Mouse (Mus musculus): ENCODE results near the gene Oxct2a.
"Not testable (repeated sequence)": the region's sequence is repeated elsewhere in the genome, so short reads cannot be mapped to it uniquely, and the experiment has no call there.

Gene Oxct2a

DNA sequence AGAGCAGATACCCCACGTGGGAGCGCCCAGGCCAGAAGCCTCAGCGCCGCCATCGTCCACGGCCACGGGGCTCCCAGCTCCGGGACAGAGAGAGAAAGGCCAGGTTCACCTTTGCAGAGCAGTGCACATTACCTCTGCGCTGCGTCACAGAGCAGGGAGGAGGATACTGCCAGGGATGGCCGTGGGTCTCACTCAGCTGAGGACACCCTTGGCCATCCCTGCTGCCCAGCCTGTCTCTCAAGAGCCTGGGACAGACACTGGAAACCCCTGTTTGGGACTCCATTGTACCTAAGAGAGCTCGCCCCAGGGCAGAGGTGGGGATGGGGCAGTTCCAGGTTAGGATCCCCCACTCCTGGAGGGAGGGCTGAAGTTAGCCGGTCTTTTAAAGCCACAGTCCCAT, at the start of gene Oxct2a:
TSS of gene Oxct2a (minus strand) at position 101 of the 400 bp plus-strand sequence.
- DNase-seq (ENCODE audit: low read depth in 1 of 2, low spot score in 2 of 2): no peak

DNA sequence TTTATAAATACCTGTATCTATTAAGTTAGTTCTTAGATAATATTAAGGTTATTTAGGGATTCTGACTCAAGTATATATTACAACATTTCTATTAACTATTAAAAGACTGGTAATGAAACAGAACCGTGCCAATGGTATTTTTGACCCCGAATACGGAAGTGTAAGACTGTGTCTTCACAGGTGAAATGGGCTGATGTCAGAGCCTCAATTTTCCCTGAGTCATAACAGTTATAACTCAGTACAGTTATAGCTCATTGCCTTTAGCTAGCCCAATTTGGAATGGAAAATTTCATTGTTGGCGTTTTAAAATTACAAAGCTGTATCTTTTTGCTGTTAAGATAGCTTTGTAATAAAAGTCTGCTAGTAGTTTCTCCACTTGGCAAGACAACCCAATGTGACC, 40.1 kb upstream of the Oxct2a start:
- no peak for DNase-seq (ENCODE audit: low read depth in 1 of 2, low spot score in 2 of 2)

DNA sequence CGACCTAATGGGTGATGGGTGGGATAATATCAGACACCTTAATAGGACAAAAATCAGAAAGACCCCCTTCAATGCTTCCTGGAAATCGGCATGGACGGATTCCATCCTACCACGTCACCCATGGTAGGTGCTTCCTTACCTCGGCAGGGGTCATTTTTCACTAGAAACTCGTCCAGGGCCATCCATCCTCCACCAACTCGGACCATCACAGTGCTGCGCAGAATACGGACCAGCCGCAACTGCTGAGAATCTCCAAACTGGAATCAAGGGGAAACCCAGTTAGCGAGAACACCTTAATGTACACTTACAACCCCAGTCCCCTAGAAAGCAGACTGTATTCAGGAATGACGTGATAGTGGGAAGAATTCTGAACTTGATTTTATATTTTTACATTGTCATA, 37.3 kb upstream of the Oxct2a start:
- DNase-seq (ENCODE audit: low read depth in 1 of 2, low spot score in 2 of 2): no peak

DNA sequence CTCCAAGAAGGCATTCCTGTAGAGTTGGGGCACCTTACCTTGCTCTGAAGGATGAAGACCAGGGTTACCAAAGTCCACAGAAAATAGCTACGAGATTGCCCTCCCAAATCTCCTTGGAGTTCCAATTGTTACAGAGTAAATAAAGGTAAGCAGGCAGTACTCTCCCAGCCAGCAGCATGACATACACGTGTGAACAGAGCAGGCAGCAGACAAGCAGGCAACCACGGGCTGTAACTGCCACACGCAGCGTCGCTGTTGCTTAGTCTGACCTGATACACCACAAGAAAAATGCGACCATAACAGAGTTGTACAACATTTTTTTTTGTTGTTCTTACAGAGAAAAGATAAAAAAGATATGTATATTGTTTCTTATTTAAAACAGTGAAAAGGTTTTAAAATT, 35.2 kb upstream of the Oxct2a start:
- DNase-seq (ENCODE audit: low read depth in 1 of 2, low spot score in 2 of 2): no peak

DNA sequence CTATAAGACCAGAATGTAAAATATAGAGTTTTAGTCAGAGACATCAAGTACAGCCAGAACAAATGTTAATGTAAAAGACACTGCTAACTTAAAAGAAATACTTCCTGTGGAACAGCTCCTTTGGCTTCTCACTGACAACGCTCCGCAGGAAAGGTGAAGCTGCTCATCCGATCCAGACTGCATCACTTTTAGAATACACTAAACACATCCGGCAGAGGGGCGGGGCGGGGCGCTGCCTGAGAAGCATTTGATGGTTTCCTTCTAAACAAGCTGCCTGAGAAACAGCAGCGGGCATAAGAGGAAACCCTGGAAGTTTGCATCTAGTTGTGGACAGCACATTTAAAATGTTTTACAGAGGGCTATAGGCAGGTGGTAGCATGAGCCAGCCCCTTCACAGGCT, 32.5 kb upstream of the Oxct2a start:
- DNase-seq (ENCODE audit: low read depth in 1 of 2, low spot score in 2 of 2): no peak

DNA sequence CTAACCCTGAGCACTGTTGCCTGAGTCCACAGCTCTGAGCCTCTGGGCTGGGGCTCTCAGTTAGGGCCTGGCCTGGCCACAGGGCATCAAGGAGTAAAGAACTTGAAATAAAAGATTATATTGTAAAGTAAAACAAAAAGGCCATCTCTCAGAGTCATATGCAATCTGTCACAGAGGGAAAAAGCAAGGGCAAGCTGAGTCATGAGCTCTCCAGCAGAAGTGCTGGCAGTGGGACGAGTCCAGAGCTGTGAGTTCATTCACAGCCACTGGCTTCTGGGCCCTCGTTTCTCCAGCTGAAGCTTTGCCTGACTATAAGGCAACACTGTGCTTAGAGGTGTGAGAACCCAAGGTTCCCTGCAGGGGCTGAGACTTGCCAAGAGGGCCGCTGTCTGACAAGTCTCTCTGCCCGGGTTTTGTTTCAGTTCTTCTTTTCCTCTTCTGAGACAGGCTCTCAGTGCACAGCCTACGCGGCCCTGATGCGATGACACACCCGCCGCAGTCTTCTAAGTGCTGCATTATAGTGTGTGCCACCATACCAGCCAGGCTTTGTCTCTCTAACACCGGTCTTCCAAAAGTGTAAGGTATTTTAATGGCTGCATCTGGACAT, 29.9 kb upstream of the Oxct2a start:
- no peak for DNase-seq (ENCODE audit: low read depth in 1 of 2, low spot score in 2 of 2)

DNA sequence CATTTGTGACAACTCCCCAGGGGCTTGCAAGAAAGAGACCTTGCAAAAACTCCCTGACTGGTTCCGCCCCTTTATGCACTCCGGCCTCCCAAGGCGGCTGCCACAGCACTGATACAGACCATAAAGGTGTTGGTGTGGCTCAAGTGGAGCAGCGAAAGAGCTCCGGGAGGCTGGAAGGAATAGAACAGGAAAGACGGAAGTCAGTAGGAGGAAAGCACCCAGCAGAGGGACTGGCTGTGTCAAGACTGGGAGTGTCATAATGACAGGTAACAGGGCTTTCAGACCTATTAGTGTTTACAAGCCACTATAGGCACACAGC, 20.0 kb upstream of the Oxct2a start:
- no peak for DNase-seq (ENCODE audit: low read depth in 1 of 2, low spot score in 2 of 2)

DNA sequence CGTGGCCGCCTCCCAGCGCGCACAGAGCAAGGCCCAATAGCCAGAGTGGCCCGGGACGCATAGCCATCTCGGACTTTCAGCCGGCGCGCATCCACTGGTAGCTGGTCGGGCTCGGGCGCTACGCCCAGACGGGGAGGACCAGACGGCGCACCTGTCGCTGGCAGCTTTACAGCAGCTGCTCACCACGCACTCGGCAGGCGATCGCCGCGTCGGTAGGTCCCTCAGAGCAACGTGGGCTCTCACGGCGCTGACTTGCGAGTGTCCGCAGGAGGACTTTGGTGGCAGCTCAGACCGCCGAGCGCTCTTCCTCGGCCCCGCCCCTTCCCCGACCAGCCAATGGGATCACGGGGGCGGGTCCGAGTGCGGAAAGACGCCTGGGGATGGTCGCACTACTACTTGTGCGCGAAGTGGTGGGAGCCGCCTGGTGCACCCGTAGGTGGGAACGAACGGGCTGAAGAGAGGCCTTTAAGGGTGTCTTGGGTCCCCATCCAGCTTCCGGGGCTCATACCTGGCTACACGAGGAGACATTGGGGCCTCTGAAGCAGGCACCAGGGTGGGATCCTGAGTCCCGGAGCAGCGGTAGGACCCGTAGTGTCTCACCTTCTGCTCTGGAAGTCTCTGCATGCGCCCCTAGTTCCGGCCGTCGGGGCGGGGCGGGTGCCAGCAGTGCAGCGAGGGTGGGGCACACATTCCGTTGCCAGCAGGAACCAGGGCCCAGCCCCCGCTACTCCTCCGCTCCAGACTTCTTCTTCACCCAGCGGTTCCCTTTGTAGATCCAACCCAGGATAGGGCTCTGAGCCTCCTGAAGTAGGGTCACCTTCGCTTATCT, 19.4 kb upstream of the Oxct2a start, which contains the start of gene Bmp8a:
TSS of gene Bmp8a (minus strand) at position 611 of the 829 bp plus-strand sequence.
- DNase-seq (ENCODE audit: low read depth in 1 of 2, low spot score in 2 of 2): no peak

DNA sequence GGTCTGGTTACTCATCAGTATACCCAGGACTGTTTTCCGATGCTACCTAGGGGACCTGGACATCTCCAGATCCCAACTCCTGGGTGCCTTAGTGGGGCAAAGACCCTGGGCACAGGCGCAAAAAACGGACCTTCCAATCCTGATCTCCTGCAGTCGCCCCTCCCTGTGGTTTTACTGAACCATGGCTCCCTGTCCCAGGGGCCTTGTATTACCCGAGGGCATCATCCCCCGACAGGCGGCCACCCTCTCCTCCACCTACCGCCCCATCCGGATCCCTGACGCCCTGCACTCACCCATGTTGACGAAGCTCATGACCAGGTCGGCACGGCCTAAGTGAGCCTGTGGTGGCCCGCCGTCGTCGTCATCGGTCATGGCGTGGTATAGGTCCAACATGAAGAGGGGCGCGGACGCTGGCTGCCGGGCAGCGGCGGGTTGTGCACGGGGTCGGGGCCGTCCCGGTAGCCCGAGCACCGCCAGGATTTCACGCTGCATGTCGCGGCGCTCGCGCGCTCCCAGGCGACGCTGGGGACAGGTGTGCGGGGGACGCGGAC, 18.7 kb upstream of the Oxct2a start:
- no peak for DNase-seq (ENCODE audit: low read depth in 1 of 2, low spot score in 2 of 2)

DNA sequence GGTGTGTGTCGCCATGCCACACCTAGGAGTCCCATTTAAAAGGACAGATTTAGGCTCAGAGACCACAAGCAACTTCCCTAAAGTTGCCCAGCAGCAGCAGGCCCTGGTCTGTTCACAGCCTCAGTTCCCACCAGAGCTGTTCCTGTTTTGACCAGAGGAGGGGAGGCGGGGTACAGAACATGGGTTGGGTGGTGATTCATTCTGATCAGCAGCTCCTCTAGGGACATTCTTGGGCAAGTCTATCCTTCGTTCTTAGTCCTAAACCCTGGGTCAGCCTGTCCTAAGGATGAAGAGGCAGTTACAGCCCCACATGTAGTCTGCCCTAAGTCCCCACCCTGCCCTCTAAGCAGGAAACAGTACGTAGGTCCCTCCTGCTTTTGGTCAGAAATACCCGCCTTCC, 16.8 kb upstream of the Oxct2a start:
- DNase-seq (ENCODE audit: low read depth in 1 of 2, low spot score in 2 of 2): no peak

DNA sequence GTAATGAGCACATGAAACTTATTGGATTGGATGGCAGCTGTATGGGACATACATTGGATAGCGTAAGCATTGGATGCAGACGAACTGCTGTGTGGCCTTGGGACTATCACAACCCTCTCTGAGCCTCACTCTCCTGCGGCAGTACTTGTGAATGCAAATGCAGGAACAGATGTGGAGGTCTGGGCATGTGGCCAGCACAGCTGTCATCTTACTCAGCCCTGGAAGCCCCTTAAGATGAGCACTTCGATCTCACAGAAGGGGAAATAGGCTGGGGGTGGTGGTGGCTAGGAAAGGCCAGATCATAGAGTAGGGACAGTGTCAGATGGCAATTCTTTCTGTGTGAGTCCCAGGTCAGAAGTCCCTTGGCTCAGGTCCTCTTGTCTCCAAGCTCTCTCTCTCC, 14.3 kb upstream of the Oxct2a start:
- DNase-seq (ENCODE audit: low read depth in 1 of 2, low spot score in 2 of 2): no peak

DNA sequence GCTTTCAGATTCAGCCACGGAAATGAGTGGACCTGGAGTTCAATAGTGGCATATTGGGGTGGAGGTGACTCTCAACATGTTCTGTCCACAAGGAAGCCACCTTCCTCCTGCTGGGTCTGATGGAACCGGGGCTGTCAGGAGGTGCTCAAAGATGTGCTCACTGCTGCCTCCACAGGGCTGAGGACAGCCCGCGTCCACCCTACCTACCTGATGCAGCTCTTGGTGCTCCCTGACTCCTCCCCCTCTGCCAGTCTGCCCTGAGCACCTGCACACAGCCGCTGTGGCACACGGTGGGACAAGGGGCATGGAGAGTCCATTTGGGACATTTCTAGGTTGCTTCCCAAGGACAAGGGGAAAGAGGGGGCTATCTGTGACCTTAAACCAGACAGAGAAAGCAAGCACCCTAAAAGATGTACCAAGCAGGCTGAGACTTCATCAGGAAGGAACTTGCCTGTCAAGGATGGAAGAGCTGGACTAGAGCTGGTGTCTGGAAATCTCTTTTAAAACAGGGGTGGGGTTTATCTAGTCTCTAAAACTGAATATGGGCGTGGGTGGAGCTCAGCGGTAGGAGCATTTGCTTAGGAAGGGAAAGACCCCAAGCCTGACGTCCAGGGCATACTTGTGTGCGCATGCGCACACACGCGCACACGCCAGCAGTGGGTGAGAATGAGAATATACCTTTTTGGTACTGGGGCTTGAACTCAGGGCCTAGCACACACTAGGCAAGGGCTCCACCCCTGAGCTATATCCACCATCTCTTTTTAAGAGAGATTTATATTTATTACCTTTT, 12.6 kb upstream of the Oxct2a start:
- no peak for DNase-seq (ENCODE audit: low read depth in 1 of 2, low spot score in 2 of 2)

DNA sequence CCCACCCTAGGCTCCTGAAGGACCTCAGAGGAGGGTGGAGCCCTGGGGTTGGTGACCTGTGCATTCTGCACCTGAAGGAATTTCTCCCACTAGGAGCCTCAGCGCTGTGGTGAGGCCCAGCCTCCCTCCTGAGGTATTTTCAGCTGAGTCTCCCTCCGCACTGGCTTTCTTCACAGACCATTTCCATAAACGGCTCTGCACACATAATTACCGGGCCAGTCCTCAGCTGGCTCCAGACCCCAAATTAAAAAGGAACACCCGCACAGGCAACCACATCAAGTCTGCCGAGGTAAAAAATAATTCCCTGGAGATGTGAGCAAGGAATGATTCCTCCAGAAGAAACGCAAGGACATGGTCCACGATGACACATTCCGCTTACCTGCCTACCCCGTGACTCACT, 11.8 kb upstream of the Oxct2a start:
- DNase-seq (ENCODE audit: low read depth in 1 of 2, low spot score in 2 of 2): not testable (repeated sequence)

DNA sequence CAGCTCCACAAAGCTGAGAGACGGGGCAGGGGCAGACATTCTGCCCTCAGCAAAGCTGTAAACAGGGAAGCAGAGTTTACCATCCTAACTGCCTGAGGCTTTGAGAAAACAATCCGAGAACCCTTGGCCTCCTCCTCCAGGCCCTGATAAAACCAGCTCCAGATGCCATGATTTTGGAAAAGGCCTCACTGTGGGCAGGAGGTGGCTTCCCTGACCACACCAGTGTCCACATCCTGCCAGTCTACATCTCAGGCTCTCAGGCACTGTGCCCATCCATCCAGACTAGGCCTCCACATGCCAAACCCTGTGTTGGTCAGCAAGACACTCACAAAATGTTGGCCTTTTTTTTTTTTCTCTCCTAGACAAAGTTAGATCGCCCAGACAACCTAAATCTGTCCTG, 10.7 kb upstream of the Oxct2a start:
- DNase-seq (ENCODE audit: low read depth in 1 of 2, low spot score in 2 of 2): no peak

DNA sequence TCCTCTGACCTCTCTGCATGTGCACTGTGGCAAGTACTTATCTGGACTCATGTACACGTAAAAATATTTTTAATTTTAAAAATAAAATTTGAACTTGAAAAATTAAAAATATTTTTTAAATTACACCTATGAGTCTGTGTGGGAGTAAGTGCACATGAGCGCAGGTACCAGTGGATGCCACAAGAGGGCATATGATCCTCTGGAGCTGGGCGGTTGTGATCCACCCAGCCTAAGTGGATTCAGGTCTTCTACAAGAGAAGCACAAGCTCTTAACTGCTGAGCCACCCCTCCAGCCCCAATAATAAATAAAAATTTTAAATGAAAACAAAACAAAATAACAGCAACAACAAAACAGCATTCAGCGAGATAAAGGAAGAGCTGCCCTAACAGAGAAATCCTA, 9.7 kb upstream of the Oxct2a start:
- DNase-seq (ENCODE audit: low read depth in 1 of 2, low spot score in 2 of 2): no peak

DNA sequence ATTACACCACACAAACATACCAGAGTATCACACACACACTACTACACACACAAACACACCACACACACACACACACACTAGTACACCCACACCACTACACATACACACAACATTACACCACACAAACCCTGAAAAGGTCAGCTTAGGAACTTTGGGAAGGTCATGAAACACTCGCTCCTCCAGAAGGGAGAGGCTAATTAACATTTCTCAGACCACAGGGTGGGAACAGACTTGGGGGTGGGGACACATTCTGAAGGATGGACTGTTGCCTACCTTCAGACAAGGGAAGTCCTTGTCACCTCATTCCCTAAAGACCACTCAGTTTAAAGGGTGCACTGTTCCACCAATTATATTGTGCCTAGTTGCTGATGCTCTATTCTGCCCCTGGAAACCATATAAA, 8.5 kb upstream of the Oxct2a start:
- DNase-seq (ENCODE audit: low read depth in 1 of 2, low spot score in 2 of 2): not testable (repeated sequence)

DNA sequence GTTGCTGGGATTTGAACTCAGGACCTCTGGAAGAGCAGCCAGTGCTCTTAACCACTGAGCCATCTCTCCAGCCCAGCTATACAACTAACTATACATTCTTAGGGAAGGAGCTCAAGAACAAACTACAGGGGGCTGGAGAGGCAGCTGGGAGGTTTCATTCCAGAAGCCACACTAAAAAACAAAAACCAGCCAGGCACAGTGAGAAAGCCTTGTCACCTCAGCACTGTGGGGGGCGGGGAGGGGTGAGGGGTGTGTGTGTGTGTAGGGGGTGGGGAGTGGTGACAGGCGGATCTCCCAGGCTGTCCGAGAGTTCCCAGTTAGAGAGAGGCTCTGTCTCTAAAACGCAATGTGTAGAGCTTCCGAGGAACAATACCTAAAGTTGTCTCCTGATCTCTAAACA, 7.9 kb upstream of the Oxct2a start:
- DNase-seq (ENCODE audit: low read depth in 1 of 2, low spot score in 2 of 2): no peak

DNA sequence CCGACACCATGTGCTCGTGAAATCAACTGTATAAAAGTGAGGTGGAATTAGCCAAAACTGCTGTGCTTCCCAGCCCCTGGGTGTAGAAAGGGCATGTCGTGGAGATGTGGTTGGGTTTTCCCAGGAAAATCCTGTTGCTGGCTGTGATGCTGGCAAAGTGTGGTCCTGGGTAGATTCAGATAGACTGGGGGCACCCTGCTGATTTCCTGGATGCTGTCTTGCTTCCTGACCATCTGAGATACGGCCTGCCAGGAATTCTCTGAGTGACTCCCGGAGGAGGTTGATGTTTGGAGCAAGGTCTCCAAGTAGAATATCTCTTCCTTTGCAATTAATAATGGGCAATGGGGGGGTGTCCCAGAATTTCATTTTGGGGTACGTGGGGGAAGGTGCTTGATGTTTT, 5.5 kb upstream of the Oxct2a start:
- DNase-seq (ENCODE audit: low read depth in 1 of 2, low spot score in 2 of 2): no peak

DNA sequence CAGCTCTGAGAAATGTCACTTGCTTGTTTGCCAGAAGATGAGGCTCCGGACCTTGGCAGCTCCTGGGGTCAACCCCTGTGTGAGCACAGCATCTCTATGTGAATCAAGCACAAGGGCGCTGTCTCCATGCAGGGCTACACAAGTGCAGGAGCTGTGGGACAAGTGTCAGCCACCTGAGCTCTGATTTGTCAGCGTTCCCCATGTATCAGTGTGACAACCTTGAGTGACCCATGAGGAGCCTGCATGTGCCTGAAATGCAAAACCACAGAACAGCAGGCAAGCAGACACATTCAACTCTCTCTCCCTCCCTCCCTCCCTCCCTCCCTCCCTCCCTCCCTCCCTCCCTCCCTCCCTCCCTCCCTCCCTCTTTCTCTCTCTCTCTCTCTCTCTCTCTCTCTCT, 4.2 kb upstream of the Oxct2a start:
- no peak for DNase-seq (ENCODE audit: low read depth in 1 of 2, low spot score in 2 of 2)

DNA sequence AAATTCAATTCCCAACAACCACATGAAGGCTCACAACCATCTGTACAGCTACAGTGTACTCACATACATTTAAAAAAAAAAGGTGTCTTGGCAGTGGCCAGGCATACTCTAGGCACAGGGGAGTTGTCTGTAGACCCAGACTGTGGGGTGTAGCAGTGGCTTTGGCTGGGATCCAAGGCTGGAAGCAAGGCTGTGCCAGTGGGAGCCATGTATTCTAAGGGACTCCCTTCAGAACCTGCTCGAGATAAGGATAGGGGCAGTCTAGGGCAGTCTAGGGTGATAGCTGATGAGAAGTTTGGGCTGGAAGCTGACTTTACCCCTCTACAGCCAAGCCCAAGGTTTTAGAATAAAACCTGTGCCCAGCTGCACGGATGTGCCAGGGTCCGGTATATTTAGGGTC, 2.7 kb upstream of the Oxct2a start:
- no peak for DNase-seq (ENCODE audit: low read depth in 1 of 2, low spot score in 2 of 2)

DNA sequence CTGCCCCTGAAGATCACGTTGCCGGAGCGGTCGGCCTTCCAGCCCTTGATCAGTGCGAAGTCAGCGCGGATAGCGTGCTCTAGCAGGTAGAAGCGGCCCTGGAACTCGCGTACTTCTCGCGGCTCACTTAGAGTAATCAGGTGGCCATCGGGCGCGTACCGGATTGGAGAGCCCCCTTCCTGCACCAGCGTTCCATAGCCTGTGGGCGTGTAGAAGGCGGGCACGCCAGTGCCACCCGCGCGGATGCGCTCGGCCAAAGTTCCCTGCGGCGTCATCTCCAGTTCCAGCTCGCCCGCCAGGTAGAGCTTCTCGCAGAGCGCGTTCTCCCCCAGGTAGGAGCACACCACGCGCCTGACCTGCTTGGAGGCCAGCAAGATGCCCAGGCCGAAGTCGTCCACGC, 524 bp downstream of the Oxct2a start:
- not testable (repeated sequence) for DNase-seq (ENCODE audit: low read depth in 1 of 2, low spot score in 2 of 2)

DNA sequence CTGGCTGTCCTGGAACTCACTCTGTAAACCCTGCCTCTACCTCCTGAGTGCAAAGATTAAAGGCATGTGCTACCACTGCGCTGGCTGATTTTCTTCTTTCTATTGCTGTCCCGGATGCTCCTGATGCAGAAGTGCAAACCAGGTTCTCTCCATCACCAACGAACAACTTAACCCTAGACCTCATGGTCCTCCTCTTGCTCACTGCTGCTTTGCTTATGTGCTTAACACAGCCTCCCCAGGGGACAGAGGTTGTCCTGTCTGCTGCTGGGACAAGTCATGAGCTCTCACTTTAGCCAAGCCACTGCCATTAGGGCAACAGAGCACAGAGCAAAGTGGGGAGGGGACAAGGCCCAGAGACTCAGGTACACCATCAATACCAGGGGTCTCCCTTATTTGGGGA, 8.9 kb downstream of the Oxct2a start:
- DNase-seq (ENCODE audit: low read depth in 1 of 2, low spot score in 2 of 2): no peak

All from monocyte, adult 2 months (primary cell).